Mouse (Mus musculus): ENCODE measurements around the gene Neurl1b.

DNA sequence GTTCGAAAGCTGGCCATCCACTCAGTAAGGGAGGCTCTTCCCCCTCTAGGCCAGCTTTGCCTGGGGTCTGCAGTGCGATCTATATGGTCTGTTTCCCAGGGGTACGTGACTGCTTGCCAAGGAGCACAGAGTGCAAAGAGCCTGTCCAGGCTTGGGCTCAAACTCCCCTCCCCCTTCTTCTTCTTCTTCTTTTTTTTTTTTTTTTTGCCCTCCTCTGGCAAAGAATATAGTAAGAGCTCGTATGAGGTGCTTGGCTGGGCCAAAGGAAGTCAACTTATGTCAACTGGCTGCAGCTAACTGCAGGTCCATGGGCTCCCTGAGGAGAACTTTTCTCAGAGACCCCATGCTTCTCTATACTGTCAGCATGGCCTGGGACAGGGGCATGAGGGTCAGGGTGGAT is 47.8 kb upstream of the Neurl1b start:
- TF ChIP-seq CTCF (IDR thresholded peaks at IDR 0.05; ENCODE audit: borderline replicate concordance, control insufficient read depth, extremely low read depth, insufficient read depth, low read length, poor library complexity) (no peak), POLR2A (IDR thresholded peaks at IDR 0.05; ENCODE audit: control insufficient read depth, extremely low read depth, insufficient read depth, low read length, poor library complexity) (no peak)
